Mouse (Mus musculus) induced T-regulatory cell, adult 2 months (primary cell): ENCODE results near the gene Hcar2.
A peak's percentile ranks its signal among the peaks of the same experiment; 100 is the strongest.

Experiments used
- DNase-seq: peaks from one replicate; pipeline ENCODE4 v3.0.0-alpha.2; 2012; ENCODE audit warnings: low read depth

The Hcar2 gene

GRCm38 (mm10) chr5:123865365-123865764 lies at the start of gene Hcar2:
Hcar2 (minus strand) TSS chr5:123865499.
- DNase-seq, result no peak

GRCm38 (mm10) chr5:123914852-123915251 lies 49.6 kb upstream of the Hcar2 start:
- DNase-seq, result peak; percentile 72

DNA sequence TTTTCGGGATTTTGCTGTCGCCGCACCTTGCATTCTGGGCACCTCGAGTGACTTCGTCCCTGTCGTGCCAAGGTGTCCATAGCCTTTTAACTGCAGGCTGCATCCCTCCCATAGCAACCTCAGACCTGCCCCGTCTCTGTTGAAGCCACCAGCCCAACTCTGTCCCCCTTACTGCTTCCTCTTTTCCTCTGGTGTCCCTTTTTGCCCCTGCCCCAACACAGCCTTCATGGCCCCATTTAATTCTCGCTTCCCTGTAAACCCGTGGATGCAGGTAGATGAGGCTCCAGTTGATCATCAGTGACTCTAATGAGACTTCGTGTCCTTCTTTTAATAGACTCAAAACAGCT lies 42.3 kb upstream of the Hcar2 start:
- DNase-seq, result no peak

DNA sequence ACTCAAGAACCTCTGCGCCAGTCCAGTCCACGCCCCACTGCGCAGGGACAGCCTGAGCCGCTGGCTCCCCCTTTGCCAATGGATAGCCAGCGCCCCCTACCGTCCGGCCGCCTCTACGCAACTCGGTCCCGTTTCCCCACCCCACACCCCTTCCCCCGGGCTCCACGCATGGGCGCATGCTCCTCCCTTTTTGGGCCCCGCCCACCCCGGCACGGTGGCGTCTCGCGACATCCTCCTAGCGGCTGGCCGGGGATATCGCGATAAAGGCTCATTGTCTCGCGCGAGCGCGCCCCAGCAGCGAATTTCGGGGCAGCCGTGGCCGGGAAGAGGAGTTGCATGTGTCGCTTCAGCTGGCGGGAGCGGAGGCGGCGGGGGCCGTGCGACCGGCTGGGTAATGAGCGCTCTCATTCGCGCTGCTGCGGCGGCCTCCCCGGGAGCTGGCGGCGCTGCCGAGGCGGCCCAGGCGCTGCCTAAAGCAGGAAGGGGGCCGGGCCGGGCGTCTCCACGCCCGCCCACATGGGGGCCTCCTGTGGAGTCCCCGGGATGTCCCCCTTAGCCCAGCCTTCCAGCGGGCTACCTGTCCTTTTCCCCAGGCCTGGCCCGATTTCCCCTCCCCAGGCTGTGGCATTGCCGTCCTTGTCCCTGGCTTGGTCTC lies 41.8 kb upstream of the Hcar2 start, which contains the start of gene Denr:
Denr (plus strand) TSS at position 200 of the 655 bp plus-strand sequence.
- peak; percentile 99 for DNase-seq

DNA sequence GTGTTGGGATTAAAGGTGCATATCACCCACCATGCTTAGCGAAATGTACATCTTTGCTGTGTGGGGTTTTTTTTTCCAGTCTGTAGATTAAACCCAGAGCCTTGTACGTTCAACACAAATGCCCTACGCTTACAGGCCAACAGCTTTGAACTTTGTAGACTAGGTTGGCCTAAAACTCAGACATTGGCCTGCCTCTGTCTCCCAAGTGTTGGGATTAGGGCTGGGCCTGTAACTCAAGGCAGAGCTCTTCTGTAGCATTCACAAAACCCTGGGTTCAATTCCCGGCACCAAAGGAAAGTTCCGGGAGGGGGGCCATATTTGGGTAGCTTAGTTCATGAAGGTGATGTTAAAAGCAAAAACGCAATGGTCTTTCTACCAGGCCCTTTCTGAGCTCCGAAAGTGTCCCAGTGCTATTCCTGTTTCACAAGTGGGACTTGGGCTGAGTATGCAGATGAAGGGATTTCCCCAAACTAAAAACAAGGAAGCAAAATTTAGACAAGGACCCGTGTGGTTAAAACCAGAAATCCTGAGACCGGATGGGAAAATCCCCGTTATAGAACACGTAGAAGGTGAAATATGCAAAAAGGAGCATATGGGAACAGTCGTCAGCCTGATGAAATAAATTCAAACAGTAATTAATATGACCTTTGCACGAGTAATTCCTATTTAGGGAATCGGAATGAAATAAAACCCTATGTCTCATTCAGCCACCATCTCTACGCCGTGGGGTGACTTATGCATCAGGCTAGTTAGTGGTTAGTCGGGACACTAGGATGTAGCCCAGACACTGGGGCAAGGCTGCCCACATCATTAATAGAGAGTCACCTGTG lies 41.1 kb upstream of the Hcar2 start:
- DNase-seq, result no peak

DNA sequence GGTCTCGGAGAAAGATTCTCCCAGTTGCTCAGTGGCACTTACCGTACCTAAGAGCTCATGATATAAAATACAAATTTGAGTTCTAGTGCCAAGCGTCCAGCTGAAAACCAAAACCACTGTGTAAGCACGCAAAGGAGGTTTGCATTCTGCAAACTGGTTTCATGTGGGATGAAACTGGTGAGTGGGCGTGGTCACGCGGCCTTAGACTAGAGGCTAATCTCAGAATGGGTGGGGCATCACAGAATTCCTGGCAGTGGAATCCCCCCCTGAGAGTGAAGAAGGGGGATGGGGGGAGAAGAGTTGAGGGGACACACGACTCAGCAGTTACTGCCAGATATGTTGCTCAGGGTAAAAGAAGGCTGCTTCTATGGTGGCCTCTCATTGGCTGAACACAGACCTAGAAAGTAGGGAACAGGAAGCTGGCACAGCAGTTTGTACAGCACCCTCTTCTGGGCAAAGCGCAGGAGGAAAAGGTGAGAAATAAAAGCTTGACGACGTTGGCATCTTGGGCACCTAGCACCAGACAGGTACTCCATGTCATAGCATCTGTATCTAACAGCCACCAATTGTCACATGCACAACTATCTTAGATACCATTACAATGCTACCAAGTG lies 38.9 kb upstream of the Hcar2 start:
- no peak for DNase-seq

DNA sequence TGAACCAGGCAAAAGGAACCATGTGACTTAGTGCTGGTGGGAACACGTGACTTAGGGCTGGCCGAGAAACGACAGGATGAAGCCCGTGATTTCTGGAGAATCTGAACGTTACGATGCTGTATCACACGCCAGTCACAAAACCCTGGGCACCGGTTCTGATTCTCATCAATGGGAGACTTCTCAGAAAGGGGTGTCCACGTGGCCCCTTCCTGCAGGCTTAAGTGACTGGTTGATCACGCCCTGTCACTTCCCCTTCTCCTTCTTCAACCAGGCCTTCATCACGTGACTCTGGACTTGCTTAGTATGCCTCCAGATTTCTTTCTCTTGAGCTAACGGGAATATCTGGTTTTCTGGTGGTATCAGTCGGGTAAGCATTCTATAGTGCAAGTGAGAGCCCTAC lies 32.1 kb upstream of the Hcar2 start:
- peak; percentile 42 for DNase-seq

DNA sequence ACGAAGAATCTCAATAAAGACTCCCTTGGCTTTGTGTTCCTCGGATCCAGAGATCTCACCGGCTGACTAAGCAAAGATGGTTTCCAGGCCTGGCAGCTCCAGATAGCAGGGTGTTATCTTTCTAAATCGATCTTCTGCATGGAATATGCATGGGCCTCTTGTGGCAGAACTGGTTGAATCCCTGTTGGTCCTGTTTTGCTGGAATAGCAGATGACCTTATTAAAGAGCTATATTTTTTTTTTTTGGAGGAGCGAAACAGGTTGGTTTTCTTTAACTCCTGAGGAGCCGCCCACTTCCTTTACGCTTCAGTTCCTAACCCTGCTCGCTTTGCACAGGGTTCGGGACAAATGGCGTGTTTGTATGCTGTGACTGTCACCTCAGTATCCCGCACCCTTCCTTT lies 31.1 kb upstream of the Hcar2 start:
- no peak for DNase-seq

GRCm38 (mm10) chr5:123893520-123893919 lies 28.2 kb upstream of the Hcar2 start:
- peak; percentile 43 for DNase-seq

- DNase-seq, result peak; percentile 75
Observed at GRCm38 (mm10) chr5:123891669-123892068, 26.4 kb upstream of the Hcar2 start.

DNA sequence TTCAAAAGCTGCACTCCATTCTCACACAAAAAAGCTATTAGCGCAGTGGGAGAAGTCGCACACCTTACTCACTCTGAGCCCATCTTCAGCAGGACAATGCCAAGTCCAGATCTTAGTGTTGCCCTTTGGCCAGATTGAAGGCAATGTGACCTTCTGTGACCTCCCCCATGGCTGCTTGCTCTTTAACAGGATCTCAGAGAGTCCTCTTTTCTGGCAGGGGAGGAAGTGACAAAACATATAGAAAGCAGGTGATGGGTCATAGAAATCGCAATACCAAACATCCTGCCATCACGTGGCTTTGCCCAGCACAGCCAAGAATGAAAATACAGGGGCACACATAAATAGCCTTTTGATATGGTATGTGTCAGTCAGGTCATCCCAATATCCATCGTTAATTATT lies 25.7 kb upstream of the Hcar2 start:
- no peak for DNase-seq

- DNase-seq, result no peak
Observed at GRCm38 (mm10) chr5:123890312-123890711, 25.0 kb upstream of the Hcar2 start.

DNA sequence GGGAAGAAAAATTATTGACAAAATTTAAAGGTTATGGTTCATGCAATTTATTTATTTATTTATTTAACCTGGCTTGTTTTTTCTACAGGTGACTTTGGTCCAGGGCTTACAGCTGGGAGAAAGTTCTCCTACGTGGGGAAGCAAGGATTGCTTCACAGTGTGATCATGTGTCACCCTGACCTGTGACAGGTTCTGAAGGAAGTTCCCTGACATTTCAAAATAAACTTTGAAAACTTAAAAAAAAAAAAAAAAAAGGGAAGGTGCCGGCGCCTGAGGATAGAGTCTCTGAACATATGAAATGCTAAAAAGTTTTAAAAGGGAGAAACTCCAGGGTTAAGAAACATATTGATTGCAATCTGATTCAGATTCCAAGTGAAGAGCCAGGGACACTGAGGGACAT lies 21.1 kb upstream of the Hcar2 start:
- no peak for DNase-seq

DNA sequence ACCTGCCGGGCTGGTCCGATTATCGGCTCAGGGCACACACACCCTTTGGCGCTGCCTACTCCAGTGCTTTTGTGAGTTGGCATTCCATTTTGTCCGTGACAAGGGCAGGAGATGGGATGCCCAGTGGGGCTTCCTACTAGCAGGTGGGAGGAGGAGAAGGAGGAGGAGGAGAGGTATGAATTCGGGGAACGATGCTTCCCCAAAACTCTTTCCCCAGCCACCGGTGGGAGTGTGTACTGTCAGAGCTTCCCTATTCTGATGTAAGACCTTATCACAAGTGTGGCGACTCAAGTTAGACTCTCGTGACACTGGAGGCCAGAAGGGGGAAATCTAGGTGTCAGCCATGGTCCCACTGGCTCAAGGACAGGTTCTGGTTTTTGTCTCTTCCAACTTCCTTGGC lies 19.0 kb upstream of the Hcar2 start:
- DNase-seq, result no peak

DNA sequence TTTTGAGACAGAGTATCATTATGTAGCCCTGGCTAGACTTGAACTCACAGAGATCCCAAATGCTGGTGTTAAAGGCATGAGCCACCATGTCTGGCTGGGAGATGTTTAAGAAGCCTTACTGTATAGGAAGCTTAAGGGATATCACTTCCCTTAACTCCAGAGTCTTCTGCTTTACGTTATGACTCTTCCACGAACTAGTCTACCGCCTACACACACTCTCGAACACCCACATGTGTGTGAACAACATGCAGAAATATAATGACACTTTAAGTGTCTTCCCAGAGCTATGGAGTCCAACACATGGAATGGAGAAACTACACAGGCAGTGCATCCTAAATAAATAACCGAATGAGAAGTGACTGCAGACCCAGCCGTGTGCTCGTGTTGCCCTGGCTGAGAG lies 18.6 kb upstream of the Hcar2 start:
- DNase-seq, result no peak

DNA sequence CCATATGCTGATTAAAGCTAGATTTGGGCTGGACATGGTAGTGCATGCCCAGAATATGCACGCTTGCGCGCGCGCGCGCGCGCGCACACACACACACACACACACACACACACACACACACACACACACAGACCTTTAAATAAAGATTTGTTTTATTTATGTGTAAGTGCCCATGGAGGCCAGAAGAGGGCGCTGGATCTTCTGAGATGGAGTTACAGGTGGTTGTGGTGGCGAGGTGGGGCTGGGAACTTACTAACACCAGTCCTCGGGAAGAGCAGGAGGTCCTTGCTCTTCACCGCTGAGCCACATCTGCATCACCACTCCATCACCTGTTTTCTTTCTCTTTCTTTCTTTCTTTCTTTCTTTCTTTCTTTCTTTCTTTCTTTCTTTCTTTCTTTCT lies 15.5 kb upstream of the Hcar2 start:
- no peak for DNase-seq

- no peak for DNase-seq
Observed at GRCm38 (mm10) chr5:123879928-123880327, 14.6 kb upstream of the Hcar2 start, which contains the start of gene Hcar1. Hcar1 (minus strand) TSS chr5:123880020.

DNA sequence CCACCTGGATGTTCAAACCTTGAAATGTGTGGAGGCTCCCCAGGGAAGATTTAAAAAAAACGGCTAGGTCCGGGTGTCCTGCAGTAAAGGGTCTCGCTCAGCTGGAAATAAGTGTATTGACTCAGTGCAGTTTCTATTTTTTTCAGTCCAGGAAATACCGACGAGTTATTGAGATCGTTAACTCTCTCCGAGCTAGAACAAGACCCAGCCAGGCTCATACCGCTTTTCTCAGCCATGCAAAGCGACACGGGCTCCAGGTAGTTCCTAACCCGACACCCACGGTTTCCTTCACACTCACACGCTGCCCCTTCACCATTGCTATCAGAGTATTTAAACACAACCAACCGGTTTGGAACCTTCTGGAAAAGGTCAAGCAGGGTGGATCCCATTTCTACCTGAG lies 12.8 kb upstream of the Hcar2 start:
- no peak for DNase-seq

GRCm38 (mm10) chr5:123874177-123874576 lies 8.9 kb upstream of the Hcar2 start:
- DNase-seq, result no peak

DNA sequence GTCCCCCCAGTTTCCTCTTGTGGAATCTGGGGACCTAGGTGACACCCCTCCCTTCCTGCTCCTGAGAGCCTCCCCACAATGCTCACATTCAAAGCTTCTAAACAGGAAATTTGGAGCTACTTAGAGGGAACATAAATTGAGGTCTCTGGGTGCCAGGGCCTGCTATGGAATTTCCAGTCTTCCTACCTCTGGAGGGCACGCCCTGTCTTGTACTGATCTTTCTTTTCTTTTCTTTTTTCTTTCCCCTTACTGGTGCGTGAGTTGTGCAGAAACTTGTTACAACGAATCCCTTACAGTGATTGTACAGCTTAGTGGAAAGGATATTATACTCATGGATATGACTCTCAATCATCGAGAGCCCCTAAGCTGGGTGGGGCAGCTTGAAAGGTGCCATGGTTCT lies 4.3 kb upstream of the Hcar2 start:
- no peak for DNase-seq

- DNase-seq, result no peak
Observed at GRCm38 (mm10) chr5:123866457-123866856, 1.2 kb upstream of the Hcar2 start.

DNA sequence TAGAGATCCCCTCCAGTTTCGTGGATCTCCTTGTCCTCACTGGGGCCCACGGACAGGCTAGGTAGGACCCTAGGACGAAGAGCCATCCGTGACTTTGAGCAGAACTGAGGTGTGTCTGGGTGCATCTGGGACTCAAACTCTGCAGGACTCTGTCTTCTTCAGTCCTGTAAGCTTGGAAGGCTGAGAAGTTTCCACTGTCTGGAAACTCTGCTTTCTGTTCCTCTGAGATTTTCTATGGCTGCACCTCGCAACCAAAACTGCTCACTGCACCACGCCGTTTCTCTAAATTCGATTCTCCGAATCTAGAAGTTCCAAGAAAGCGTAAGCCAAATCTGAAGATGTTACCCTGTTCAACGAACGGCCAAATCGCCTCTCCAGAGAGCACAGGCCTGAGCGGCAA lies 1.4 kb downstream of the Hcar2 start:
- no peak for DNase-seq
